Mouse (Mus musculus) midbrain, embryonic 14.5 days (tissue): ENCODE data around the gene Krr1. TPM values are rescaled to one million over a fixed set of nuclear protein-coding genes. Genes with fewer than 3 reads are reported as not detected.
A peak's percentile ranks its signal among the peaks of the same experiment; 100 is the strongest.

Experiments
- ATAC-seq: fragments of 200-750 bp; cut with Nextera tagmentation; 2 replicates; pipeline ENCODE4 v1.8.0; 2017; ENCODE audit warnings: moderate number of reproducible peaks, moderate library complexity; ENCODE audit not compliant: low FRiP score, low TSS enrichment
- DNase-seq: peaks from one replicate; pipeline ENCODE4 v3.0.0-alpha.2; 2015
- H3K27ac ChIP-seq: fragments of 300-500 bp; sonication (generic); replicated peaks from 2 replicates; pipeline ENCODE4 v1.5.1; 2014; ENCODE audit warnings: mild to moderate bottlenecking, low read depth, low read length, moderate library complexity
- H3K27me3 ChIP-seq: fragments of 300-500 bp; sonication (generic); 2 replicates; pipeline ENCODE4 v1.6.1; 2014; ENCODE audit warnings: low read length, control low read depth, mixed read lengths; ENCODE audit not compliant: control insufficient read depth, insufficient read depth
- H3K36me3 ChIP-seq: fragments of 300-500 bp; sonication (generic); 2 replicates; pipeline ENCODE4 v1.6.1; 2014; ENCODE audit warnings: low read length, control low read depth; ENCODE audit not compliant: control insufficient read depth, insufficient read depth
- H3K4me1 ChIP-seq: fragments of 300-500 bp; sonication (generic); 2 replicates; pipeline ENCODE4 v1.6.1; 2014; ENCODE audit warnings: mild to moderate bottlenecking, antibody characterized with exemption, low read length, control low read depth; ENCODE audit not compliant: control insufficient read depth, insufficient read depth
- H3K4me2 ChIP-seq: fragments of 300-500 bp; sonication (generic); 2 replicates; pipeline ENCODE4 v1.6.1; 2014; ENCODE audit warnings: mild to moderate bottlenecking, low read length, moderate library complexity
- H3K4me3 ChIP-seq: fragments of 300-500 bp; sonication (generic); replicated peaks from 2 replicates; pipeline ENCODE4 v1.5.1; 2014; ENCODE audit warnings: low read depth, low read length
- H3K9ac ChIP-seq: fragments of 300-500 bp; sonication (generic); replicated peaks from 2 replicates; pipeline ENCODE4 v1.6.1; 2014; ENCODE audit warnings: mild to moderate bottlenecking, low read length, moderate library complexity
- H3K9me3 ChIP-seq: fragments of 300-500 bp; sonication (generic); 2 replicates; pipeline ENCODE4 v1.6.1; 2016; ENCODE audit warnings: low read length, control low read depth, mixed read lengths; ENCODE audit not compliant: control insufficient read depth
- WGBS: fragments of 180-500 bp; shearing (Covaris S2); extraction: QIAGEN DNeasy Blood & Tissue Kit; methylation state at CpG from one replicate; pipeline ENCODE4 v1.1.7; 2014; 5-methylcytosine and 5-hydroxymethylcytosine counted together
- polyA plus RNA-seq: library from polyadenylated mRNA; unstranded; fragments of >200 nt; fragmentation: Nextera tagmentation; extraction: Ambion mirVana; gene quantifications from 2 replicates; pipeline ENCODE4 v1.2.1, GENCODE M21; 2014

The Krr1 gene
- polyA plus RNA-seq, 1 experiment from 2014 or later, result 53.1 TPM

- Histone ChIP-seq H3K4me2 (no peak overlapping the region), H3K4me1 (no peaks in the 10 kb centered on the region), H3K27me3 (no peaks in the 10 kb centered on the region), H3K4me3 (no peak overlapping the region), H3K27ac (no peak overlapping the region), H3K36me3 (no peaks in the 10 kb centered on the region), H3K9ac (no peak overlapping the region), H3K9me3 (no peaks in the 10 kb centered on the region)
- WGBS, result 86% methylated on average over 2 of the region's 2 CpGs
- DNase-seq, result no peak
- no peak for ATAC-seq
These were observed 13.1 kb upstream of the Krr1 start for GRCm38 (mm10) chr10:111959353-111959752.

- 92% methylated on average over 6 of the region's 6 CpGs for WGBS
- ATAC-seq (no peak), DNase-seq (no peak)
- H3K4me1 ChIP-seq, result no peaks in the 10 kb centered on the region
- H3K4me2 ChIP-seq, result no peak overlapping the region
- no peaks in the 10 kb centered on the region for H3K9me3 ChIP-seq
- no peak overlapping the region for H3K27ac ChIP-seq
- peaks cover 4% of the 10 kb centered on the region; the same call in 1 of the 2 replicates for H3K27me3 ChIP-seq
- H3K4me3 ChIP-seq, result no peak overlapping the region
- no peaks in the 10 kb centered on the region for H3K36me3 ChIP-seq
- H3K9ac ChIP-seq, result no peak overlapping the region
These were observed 12.0 kb upstream of the Krr1 start for GRCm38 (mm10) chr10:111960459-111960858.

GRCm38 (mm10) chr10:111966394-111966793 lies 6.1 kb upstream of the Krr1 start:
- Histone ChIP-seq H3K4me3 (no peak overlapping the region), H3K4me1 (no peaks in the 10 kb centered on the region), H3K4me2 (no peak overlapping the region), H3K9ac (no peak overlapping the region), H3K36me3 (no peaks in the 10 kb centered on the region), H3K27ac (no peak overlapping the region), H3K27me3 (peaks cover 4% of the 10 kb centered on the region; the same call in 1 of the 2 replicates), H3K9me3 (no peaks in the 10 kb centered on the region)
- DNase-seq, result peak; percentile 38
- no peak for ATAC-seq
- 60% methylated on average over 4 of the region's 4 CpGs for WGBS

- peaks cover 9% of the 10 kb centered on the region for H3K4me1 ChIP-seq
- DNase-seq, result no peak
- no peak overlapping the region for H3K4me2 ChIP-seq
These were observed 535 bp upstream of the Krr1 start for GRCm38 (mm10) chr10:111971929-111972328.

GRCm38 (mm10) chr10:111977584-111977983 lies 5.1 kb downstream of the Krr1 start:
- DNase-seq (peak; percentile 83), ATAC-seq (peak; percentile 29; the same call in 1 of the 2 replicates)
- Histone ChIP-seq H3K4me2 (no peak overlapping the region), H3K36me3 (peaks cover 49% of the 10 kb centered on the region), H3K9ac (no peak overlapping the region), H3K4me3 (no peak overlapping the region), H3K27ac (no peak overlapping the region), H3K4me1 (peaks cover 9% of the 10 kb centered on the region), H3K27me3 (no peaks in the 10 kb centered on the region), H3K9me3 (no peaks in the 10 kb centered on the region)
- 51% methylated on average over 5 of the region's 5 CpGs for WGBS

More at GRCm38 (mm10) chr10:111971929-111972328, 535 bp upstream of the Krr1 start:
- Histone ChIP-seq H3K9ac (no peak overlapping the region), H3K4me3 (no peak overlapping the region), H3K27ac (no peak overlapping the region), H3K36me3 (peaks cover 9% of the 10 kb centered on the region), H3K27me3 (no peaks in the 10 kb centered on the region), H3K9me3 (no peaks in the 10 kb centered on the region)
- ATAC-seq, result no peak
- WGBS, result 84% methylated on average over 3 of the region's 3 CpGs

- H3K4me1 ChIP-seq, result no peaks in the 10 kb centered on the region
- H3K4me2 ChIP-seq, result no peak overlapping the region
- no peak overlapping the region for H3K9ac ChIP-seq
- H3K36me3 ChIP-seq, result peaks cover 74% of the 10 kb centered on the region
- H3K27me3 ChIP-seq, result no peaks in the 10 kb centered on the region
- no peak for DNase-seq
- no peak overlapping the region for H3K4me3 ChIP-seq
- H3K27ac ChIP-seq, result no peak overlapping the region
- H3K9me3 ChIP-seq, result no peaks in the 10 kb centered on the region
- no peak for ATAC-seq
- WGBS, result 97% methylated on average over 5 of the region's 5 CpGs
These were observed 10.6 kb downstream of the Krr1 start for GRCm38 (mm10) chr10:111983070-111983469.

- Histone ChIP-seq H3K9me3 (no peaks in the 10 kb centered on the region), H3K9ac (no peak overlapping the region), H3K4me3 (no peak overlapping the region), H3K27me3 (no peaks in the 10 kb centered on the region), H3K36me3 (peaks cover 52% of the 10 kb centered on the region), H3K4me1 (no peaks in the 10 kb centered on the region), H3K27ac (no peak overlapping the region), H3K4me2 (no peak overlapping the region)
- ATAC-seq (no peak), DNase-seq (no peak)
- 95% methylated on average over 6 of the region's 6 CpGs for WGBS
These were observed 14.0 kb downstream of the Krr1 start for GRCm38 (mm10) chr10:111986453-111986852.

- H3K27ac ChIP-seq, result no peak overlapping the region
- H3K9me3 ChIP-seq, result no peaks in the 10 kb centered on the region
- H3K4me3 ChIP-seq, result no peak overlapping the region
- no peaks in the 10 kb centered on the region for H3K36me3 ChIP-seq
- H3K4me1 ChIP-seq, result no peaks in the 10 kb centered on the region
- H3K4me2 ChIP-seq, result no peak overlapping the region
- H3K27me3 ChIP-seq, result no peaks in the 10 kb centered on the region
- no peak for ATAC-seq
- no peak overlapping the region for H3K9ac ChIP-seq
- no peak for DNase-seq
- 93% methylated on average over 11 of the region's 11 CpGs for WGBS
These were observed 23.5 kb downstream of the Krr1 start for GRCm38 (mm10) chr10:111995803-111996548.

- Histone ChIP-seq H3K4me3 (no peak overlapping the region), H3K27me3 (no peaks in the 10 kb centered on the region), H3K9me3 (no peaks in the 10 kb centered on the region), H3K36me3 (no peaks in the 10 kb centered on the region), H3K4me2 (no peak overlapping the region), H3K9ac (no peak overlapping the region), H3K27ac (no peak overlapping the region), H3K4me1 (no peaks in the 10 kb centered on the region)
- ATAC-seq (no peak), DNase-seq (no peak)
- 94% methylated on average over 7 of the region's 7 CpGs for WGBS
These were observed 24.1 kb downstream of the Krr1 start for GRCm38 (mm10) chr10:111996549-111996904.
